Mouse (Mus musculus): Measurements from ENCODE around the gene Reep6. TPM values are rescaled to one million over a fixed set of nuclear protein-coding genes. Genes with fewer than 3 reads are reported as not detected.

Gene Reep6
- polyA plus RNA-seq, 1 experiment = 9.0 TPM

DNA sequence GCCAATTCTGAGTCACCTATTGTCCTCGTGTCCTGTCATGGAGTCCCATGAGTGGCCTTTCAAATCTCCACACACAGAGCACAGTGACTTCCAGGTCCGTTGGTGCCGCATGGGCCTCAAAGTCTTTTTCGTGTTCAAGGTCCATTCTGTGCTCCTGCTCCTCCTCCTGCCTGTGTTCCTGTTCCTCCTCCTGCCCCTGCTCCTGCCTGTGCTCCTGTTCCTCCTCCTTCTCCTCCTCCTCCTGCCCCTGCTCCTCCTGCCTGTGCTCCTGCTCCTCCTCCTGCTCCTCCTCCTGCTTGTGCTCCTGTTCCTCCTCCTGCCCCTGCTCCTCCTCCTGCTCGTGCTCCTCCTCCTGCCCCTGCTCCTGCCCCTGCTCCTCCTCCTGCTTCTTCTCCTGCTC lies 38.2 kb downstream of the Reep6 start:
- Histone ChIP-seq H3K27me3 (ENCODE audit: control insufficient read depth, insufficient read depth, low read length) (no peaks in the 10 kb centered on the region), H3K4me3 (replicated peaks; ENCODE audit: insufficient read depth, low read depth, low read length) (no peak overlapping the region), H3K4me1 (ENCODE audit: control insufficient read depth, insufficient read depth, low read length) (no peaks in the 10 kb centered on the region), H3K27ac (ENCODE audit: insufficient read depth, low read length) (no peak overlapping the region)
- no peak for DNase-seq
- WGBS = 50% methylated on average over 5 of the region's 5 CpGs
- no peak for TF ChIP-seq POLR2A (IDR thresholded peaks at IDR 0.05; ENCODE audit: borderline replicate concordance, insufficient read depth, low read length)
- TF ChIP-seq CTCF (IDR thresholded peaks at IDR 0.05; ENCODE audit: borderline replicate concordance, insufficient read depth, low read depth, low read length) = no peak

DNA sequence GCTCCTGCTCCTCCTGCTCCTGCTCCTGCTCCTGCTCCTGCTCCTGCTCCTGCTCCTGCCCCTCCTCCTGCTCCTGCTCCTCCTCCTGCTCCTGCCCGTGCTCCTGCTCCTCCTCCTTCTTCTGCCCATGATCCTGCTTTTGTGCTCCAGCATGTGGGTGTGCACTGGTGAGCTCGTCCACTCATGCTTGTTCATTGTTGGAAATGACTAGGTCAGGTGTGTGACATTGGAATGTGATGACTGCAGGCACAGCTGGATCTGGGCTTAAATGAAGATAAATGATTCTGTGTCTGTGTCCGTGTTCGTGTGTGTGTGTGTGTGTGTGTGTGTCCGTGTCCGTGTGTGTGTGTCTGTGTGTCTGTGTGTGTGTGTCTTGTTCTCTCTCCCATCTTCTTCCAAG lies 38.6 kb downstream of the Reep6 start:
- no peak for DNase-seq
- Histone ChIP-seq H3K4me1 (ENCODE audit: control insufficient read depth, insufficient read depth, low read length) (no peaks in the 10 kb centered on the region), H3K27ac (ENCODE audit: insufficient read depth, low read length) (no peak overlapping the region), H3K4me3 (replicated peaks; ENCODE audit: insufficient read depth, low read depth, low read length) (no peak overlapping the region), H3K27me3 (ENCODE audit: control insufficient read depth, insufficient read depth, low read length) (no peaks in the 10 kb centered on the region)
- WGBS = 85% methylated on average over 6 of the region's 6 CpGs
- no peak for TF ChIP-seq CTCF (IDR thresholded peaks at IDR 0.05; ENCODE audit: borderline replicate concordance, insufficient read depth, low read depth, low read length)
- TF ChIP-seq POLR2A (IDR thresholded peaks at IDR 0.05; ENCODE audit: borderline replicate concordance, insufficient read depth, low read length) = no peak

DNA sequence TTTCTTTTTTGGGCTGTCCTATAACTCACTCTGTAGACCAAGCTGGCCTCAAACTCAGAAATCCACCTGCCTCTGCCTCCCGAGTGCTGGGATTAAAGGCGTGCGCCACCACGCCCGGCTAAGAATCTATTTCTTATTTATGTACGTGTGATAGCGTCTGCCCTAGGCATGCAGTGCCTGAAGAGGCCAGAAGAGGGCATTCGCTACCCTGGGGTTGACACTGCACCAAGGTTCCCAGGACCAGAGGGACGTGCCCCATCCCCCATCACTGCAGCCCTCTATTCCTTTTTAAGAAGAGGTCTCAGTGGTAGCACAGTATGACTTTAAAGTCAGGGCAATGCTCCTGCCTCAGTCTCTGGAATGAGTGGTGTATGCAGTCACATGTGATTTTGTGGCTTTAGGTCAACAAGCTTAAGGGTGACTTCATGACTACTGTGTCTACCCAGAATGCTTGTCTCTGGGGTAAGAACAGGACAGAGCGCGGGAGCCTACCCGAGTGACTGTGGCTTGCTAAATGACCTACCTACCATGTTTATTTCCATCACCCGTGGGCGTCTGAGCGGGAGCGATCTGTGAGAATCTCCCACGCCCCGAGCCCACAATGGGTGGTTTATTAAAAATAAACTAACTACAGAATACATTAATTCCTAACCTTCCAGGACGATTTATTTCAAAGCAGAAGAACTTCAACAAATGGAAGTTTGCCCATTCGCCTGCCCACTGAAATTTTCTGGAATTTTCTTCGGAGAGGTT lies 40.4 kb downstream of the Reep6 start:
- Histone ChIP-seq H3K27ac (ENCODE audit: insufficient read depth, low read length) (no peak overlapping the region), H3K4me1 (ENCODE audit: control insufficient read depth, insufficient read depth, low read length) (no peaks in the 10 kb centered on the region), H3K4me3 (replicated peaks; ENCODE audit: insufficient read depth, low read depth, low read length) (no peak overlapping the region), H3K27me3 (ENCODE audit: control insufficient read depth, insufficient read depth, low read length) (no peaks in the 10 kb centered on the region)
- DNase-seq = no peak
- TF ChIP-seq CTCF (IDR thresholded peaks at IDR 0.05; ENCODE audit: borderline replicate concordance, insufficient read depth, low read depth, low read length) = peak; percentile 21; the same call in 1 of the 2 replicates
- no peak for TF ChIP-seq POLR2A (IDR thresholded peaks at IDR 0.05; ENCODE audit: borderline replicate concordance, insufficient read depth, low read length)
- WGBS = 81% methylated on average over 21 of the region's 21 CpGs

DNA sequence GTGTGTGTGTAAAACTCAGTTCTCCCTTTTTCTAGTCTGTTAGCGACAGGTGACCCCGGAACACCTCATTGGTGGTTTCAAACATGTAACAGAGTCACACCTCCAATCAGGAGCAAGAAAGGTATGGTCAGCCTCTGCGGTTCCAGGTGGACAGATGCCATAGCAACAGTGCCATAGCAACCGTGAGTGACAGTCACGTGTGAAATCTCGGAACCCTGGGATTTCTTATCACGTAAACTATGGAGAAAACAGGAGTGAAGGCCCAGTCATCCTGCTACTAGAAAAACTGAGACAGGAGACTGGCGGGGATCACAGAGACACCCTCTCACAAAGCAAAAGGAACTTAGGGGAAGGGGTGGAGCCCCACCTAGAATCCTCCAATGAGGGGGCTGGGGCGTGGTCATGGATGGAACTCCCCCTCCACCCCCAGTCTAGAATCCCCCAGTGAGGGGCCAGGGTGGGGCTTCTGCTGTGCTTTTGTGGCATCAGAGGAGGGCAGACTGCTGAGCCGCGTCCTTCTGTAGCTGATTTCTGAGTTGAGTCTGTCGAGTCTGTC lies 41.7 kb downstream of the Reep6 start:
- 8% methylated on average over 12 of the region's 12 CpGs for WGBS
- peak; percentile 63 to 76 for DNase-seq
- Histone ChIP-seq H3K4me1 (ENCODE audit: control insufficient read depth, insufficient read depth, low read length) (no peaks in the 10 kb centered on the region), H3K4me3 (replicated peaks; ENCODE audit: insufficient read depth, low read depth, low read length) (peak overlapping the region; percentile 36), H3K27me3 (ENCODE audit: control insufficient read depth, insufficient read depth, low read length) (no peaks in the 10 kb centered on the region), H3K27ac (ENCODE audit: insufficient read depth, low read length) (no peak overlapping the region)
- TF ChIP-seq CTCF (IDR thresholded peaks at IDR 0.05; ENCODE audit: borderline replicate concordance, insufficient read depth, low read depth, low read length) (no peak), POLR2A (IDR thresholded peaks at IDR 0.05; ENCODE audit: borderline replicate concordance, insufficient read depth, low read length) (no peak)

DNA sequence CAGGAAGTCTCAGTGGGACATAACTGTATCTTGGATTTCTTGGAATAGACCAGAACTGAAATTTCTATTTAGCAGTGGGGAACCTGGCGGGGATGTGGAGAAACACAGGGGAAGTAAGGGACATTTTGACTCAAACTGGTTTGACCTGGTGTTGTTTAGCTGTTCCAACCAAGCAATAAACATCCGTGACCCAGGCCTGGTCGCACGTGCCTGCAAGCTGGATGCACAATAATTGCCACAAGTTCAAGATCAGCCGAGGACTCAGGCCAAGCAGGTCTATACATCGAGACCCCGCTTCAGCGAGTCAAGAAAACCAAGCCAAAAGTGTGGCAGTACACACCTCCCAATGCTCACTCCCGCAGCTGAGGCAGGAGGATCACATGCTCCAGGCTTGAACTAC lies 42.2 kb downstream of the Reep6 start:
- Histone ChIP-seq H3K27ac (ENCODE audit: insufficient read depth, low read length) (no peak overlapping the region), H3K4me1 (ENCODE audit: control insufficient read depth, insufficient read depth, low read length) (no peaks in the 10 kb centered on the region), H3K27me3 (ENCODE audit: control insufficient read depth, insufficient read depth, low read length) (no peaks in the 10 kb centered on the region), H3K4me3 (replicated peaks; ENCODE audit: insufficient read depth, low read depth, low read length) (no peak overlapping the region)
- WGBS = 49% methylated on average over 9 of the region's 9 CpGs
- TF ChIP-seq POLR2A (IDR thresholded peaks at IDR 0.05; ENCODE audit: borderline replicate concordance, insufficient read depth, low read length) = no peak
- DNase-seq = no peak

DNA sequence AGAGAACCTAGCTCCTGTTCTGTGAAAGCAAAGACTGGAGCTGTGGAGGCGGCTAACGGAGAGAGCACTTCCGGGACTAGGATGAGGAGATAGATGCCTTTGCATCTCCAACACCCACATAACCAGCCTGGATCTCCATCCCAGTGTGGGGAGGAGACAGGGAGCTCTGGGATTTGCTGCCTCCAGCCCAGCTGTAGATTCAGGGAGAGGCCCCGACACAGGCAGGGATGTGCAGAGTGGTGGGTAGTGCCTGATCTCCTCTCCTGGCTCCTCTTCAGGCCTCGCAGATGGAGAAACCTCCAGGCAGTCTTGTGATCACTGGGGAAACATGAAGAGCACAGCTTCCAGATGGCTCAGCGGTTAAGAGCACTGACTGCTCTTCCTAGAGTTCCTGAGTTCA lies 43.0 kb downstream of the Reep6 start:
- H3K4me1 ChIP-seq (ENCODE audit: control insufficient read depth, insufficient read depth, low read length) = no peaks in the 10 kb centered on the region
- WGBS = 69% methylated on average over 6 of the region's 6 CpGs
- TF ChIP-seq CTCF (IDR thresholded peaks at IDR 0.05; ENCODE audit: borderline replicate concordance, insufficient read depth, low read depth, low read length) (no peak), POLR2A (IDR thresholded peaks at IDR 0.05; ENCODE audit: borderline replicate concordance, insufficient read depth, low read length) (no peak)
- DNase-seq = no peak
- H3K4me3 ChIP-seq (replicated peaks; ENCODE audit: insufficient read depth, low read depth, low read length) = no peak overlapping the region
- H3K27ac ChIP-seq (ENCODE audit: insufficient read depth, low read length) = no peak overlapping the region
- H3K27me3 ChIP-seq (ENCODE audit: control insufficient read depth, insufficient read depth, low read length) = no peaks in the 10 kb centered on the region

DNA sequence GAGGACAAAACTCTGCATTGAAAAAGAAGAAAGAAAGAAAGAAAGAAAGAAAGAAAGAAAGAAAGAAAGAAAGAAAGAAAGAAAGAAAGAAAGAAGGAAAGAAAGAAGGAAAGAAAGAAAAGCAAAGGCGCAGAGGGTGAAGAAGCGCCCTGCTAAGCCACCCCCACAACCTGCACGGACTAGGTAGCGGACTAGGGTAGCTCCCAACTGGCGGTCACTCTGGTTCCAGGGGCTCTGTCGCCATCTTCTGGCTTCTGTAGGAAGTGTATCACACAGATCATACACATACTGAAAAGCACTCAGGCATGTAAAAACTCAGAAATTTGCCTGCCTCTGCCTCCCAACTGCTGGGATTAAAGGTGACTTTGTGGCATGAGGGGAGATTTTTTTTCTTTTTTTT lies 44.3 kb downstream of the Reep6 start:
- WGBS = 24% methylated on average over 6 of the region's 6 CpGs
- no peaks in the 10 kb centered on the region for H3K27me3 ChIP-seq (ENCODE audit: control insufficient read depth, insufficient read depth, low read length)
- H3K4me1 ChIP-seq (ENCODE audit: control insufficient read depth, insufficient read depth, low read length) = no peaks in the 10 kb centered on the region
- H3K4me3 ChIP-seq (replicated peaks; ENCODE audit: insufficient read depth, low read depth, low read length) = no peak overlapping the region
- DNase-seq = peak; percentile 84 to 87
- H3K27ac ChIP-seq (ENCODE audit: insufficient read depth, low read length) = no peak overlapping the region
- no peak for TF ChIP-seq POLR2A (IDR thresholded peaks at IDR 0.05; ENCODE audit: borderline replicate concordance, insufficient read depth, low read length)
- peak; percentile 86 for TF ChIP-seq CTCF (IDR thresholded peaks at IDR 0.05; ENCODE audit: borderline replicate concordance, insufficient read depth, low read depth, low read length)

DNA sequence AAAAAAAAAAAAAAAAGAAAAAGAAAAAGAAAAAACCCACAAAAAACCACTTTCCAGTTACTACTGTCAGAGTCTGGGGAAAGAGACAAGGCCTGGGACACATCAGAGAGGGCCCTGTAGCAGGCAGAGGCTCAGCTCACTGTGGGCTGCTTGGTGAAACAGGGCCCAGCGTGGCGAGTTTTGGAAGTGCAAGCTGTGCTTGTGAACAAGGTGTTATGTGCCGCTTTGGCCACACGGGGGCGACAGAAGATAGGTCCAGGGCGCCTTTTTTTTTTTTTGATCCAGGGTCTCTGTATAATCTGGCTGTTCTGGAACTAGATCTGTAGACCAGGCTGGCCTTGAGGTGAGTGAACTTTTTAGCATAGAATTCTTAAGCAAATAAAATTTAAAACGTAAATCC lies 46.4 kb downstream of the Reep6 start:
- no peak overlapping the region for H3K4me3 ChIP-seq (replicated peaks; ENCODE audit: insufficient read depth, low read depth, low read length)
- H3K27me3 ChIP-seq (ENCODE audit: control insufficient read depth, insufficient read depth, low read length) = no peaks in the 10 kb centered on the region
- peak; percentile 87 to 93 for DNase-seq
- under 1% methylated on average over 7 of the region's 7 CpGs for WGBS
- no peaks in the 10 kb centered on the region for H3K4me1 ChIP-seq (ENCODE audit: control insufficient read depth, insufficient read depth, low read length)
- no peak overlapping the region for H3K27ac ChIP-seq (ENCODE audit: insufficient read depth, low read length)
- TF ChIP-seq POLR2A (IDR thresholded peaks at IDR 0.05; ENCODE audit: borderline replicate concordance, insufficient read depth, low read length) (no peak), CTCF (IDR thresholded peaks at IDR 0.05; ENCODE audit: borderline replicate concordance, insufficient read depth, low read depth, low read length) (peak; percentile 96)

Measured in cerebellum, adult 2 months (tissue).